Mouse (Mus musculus) MEL (cell line): ENCODE measurements around the gene Tango6.

ENCODE experiments used
- CTCF ChIP-seq, 3 experiments: IDR thresholded peaks in 2 of 3; conservative IDR thresholded peaks in 1 of 3; 2 replicates each; pipeline ENCODE4 v1.5.1; 2011 to 2012; ENCODE audit warnings: low read length in 3 of 3, low read depth in 2 of 3, mild to moderate bottlenecking in 2 of 3, improper control_type of control experiment in 1 of 3, inconsistent platforms in 1 of 3, mixed read lengths in 1 of 3, moderate library complexity in 1 of 3; ENCODE audit not compliant: control insufficient read depth in 1 of 3, insufficient read depth in 1 of 3, poor library complexity in 1 of 3, severe bottlenecking in 1 of 3
- ELF1 ChIP-seq: IDR thresholded peaks from 2 replicates; pipeline ENCODE4 v1.6.1; 2014; ENCODE audit warnings: low read depth, mild to moderate bottlenecking, inconsistent platforms, low read length, improper control_type of control experiment, moderate library complexity
- GABPA ChIP-seq: IDR thresholded peaks from 2 replicates; pipeline ENCODE4 v1.6.1; 2012; ENCODE audit warnings: low read depth, mild to moderate bottlenecking, inconsistent platforms, low read length, improper control_type of control experiment, moderate library complexity
- MAX ChIP-seq: IDR thresholded peaks from 2 replicates; pipeline ENCODE4 v1.6.1; 2011; ENCODE audit warnings: low read length, improper control_type of control experiment
- POLR2A ChIP-seq, 2 experiments: IDR thresholded peaks; 2 replicates each; pipeline ENCODE4 v1.6.1; 2011 to 2012; ENCODE audit warnings: low read length in 2 of 2, mild to moderate bottlenecking in 2 of 2, control low read depth in 1 of 2, improper control_type of control experiment in 1 of 2, low read depth in 1 of 2, moderate library complexity in 1 of 2; ENCODE audit not compliant: control insufficient read depth in 1 of 2, insufficient read depth in 1 of 2, poor library complexity in 1 of 2
- TCF12 ChIP-seq: IDR thresholded peaks from 2 replicates; pipeline ENCODE4 v1.6.1; 2014; ENCODE audit warnings: low read depth, mild to moderate bottlenecking, inconsistent platforms, low read length, improper control_type of control experiment, moderate library complexity

GRCm38 (mm10) chr8:106647387-106647786, 35.5 kb upstream of the Tango6 start:
- TF ChIP-seq ELF1 = no peak
- peak; percentile 75 to 97 (median 79) for TF ChIP-seq CTCF (IDR thresholded peaks at IDR 0.05 in 2 of 3, conservative IDR thresholded peaks at IDR 0.05 in 1 of 3; ENCODE audit: control insufficient read depth in 1 of 3, insufficient read depth in 1 of 3, low read depth in 2 of 3, low read length in 3 of 3, poor library complexity in 1 of 3, severe bottlenecking in 1 of 3)
- TF ChIP-seq MAX = no peak
- TF ChIP-seq POLR2A (IDR thresholded peaks at IDR 0.05; ENCODE audit: control insufficient read depth in 1 of 2, insufficient read depth in 1 of 2, low read depth in 1 of 2, low read length in 2 of 2, poor library complexity in 1 of 2) = no peak
- TF ChIP-seq GABPA = no peak
- TF ChIP-seq TCF12 = no peak
